Mouse (Mus musculus): ENCODE measurements around the gene Tm9sf2. TPM values are rescaled to one million over a fixed set of nuclear protein-coding genes. Genes with fewer than 3 reads are reported as not detected.
A peak's percentile ranks its signal among the peaks of the same experiment; 100 is the strongest.

Tm9sf2 gene
- polyA plus RNA-seq, 1 experiment = 64.7 TPM

DNA sequence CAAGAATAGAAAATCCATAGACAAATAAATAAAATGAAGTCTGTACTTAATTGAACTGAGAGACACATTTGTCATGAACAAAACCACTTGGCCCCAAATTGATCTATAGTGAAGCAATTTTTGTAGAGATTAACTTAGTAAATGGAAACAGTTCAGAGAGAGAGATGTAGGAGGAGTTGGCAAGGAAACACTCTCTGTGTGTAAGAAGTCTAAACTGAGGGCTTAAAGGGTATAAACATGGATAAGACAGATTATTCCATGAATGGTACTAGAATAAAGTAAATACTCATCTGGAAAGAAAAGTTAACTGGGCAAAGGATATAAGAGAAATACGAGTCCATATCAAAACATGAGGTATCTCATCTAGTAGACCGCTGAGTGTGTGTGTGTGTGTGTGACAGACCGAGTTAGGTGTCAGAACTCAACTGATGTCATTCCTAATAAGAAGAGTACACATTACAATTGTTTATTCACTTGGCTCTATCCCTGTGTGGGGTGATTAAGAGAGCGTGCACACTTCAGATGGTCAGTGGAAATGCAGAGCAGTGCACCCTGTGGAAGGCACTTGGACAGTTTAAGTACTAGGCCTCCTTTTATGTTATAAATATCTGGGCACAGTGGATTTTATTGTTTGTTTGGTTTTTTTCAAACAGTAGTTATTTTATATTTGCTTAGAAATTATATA, 36.9 kb downstream of the Tm9sf2 start:
- TF ChIP-seq CTCF (IDR thresholded peaks at IDR 0.05; ENCODE audit: borderline replicate concordance, extremely low read depth, insufficient read depth, insufficient read length) (no peak), POLR2A (IDR thresholded peaks at IDR 0.05; ENCODE audit: borderline replicate concordance, extremely low read depth, insufficient read depth, insufficient read length, poor library complexity, severe bottlenecking) (no peak)
- no peak for DNase-seq (ENCODE audit: low read depth)

- TF ChIP-seq POLR2A (IDR thresholded peaks at IDR 0.05; ENCODE audit: borderline replicate concordance, extremely low read depth, insufficient read depth, insufficient read length, poor library complexity, severe bottlenecking) (no peak), CTCF (IDR thresholded peaks at IDR 0.05; ENCODE audit: borderline replicate concordance, extremely low read depth, insufficient read depth, insufficient read length) (no peak)
- no peak for DNase-seq (ENCODE audit: low read depth)
These were observed 38.5 kb downstream of the Tm9sf2 start for GRCm38 (mm10) chr14:122145374-122145773.

- DNase-seq (ENCODE audit: low read depth) = peak; percentile 64
- TF ChIP-seq CTCF (IDR thresholded peaks at IDR 0.05; ENCODE audit: borderline replicate concordance, extremely low read depth, insufficient read depth, insufficient read length) (no peak), POLR2A (IDR thresholded peaks at IDR 0.05; ENCODE audit: borderline replicate concordance, extremely low read depth, insufficient read depth, insufficient read length, poor library complexity, severe bottlenecking) (no peak)
These were observed 43.8 kb downstream of the Tm9sf2 start for GRCm38 (mm10) chr14:122150616-122151015.

DNA sequence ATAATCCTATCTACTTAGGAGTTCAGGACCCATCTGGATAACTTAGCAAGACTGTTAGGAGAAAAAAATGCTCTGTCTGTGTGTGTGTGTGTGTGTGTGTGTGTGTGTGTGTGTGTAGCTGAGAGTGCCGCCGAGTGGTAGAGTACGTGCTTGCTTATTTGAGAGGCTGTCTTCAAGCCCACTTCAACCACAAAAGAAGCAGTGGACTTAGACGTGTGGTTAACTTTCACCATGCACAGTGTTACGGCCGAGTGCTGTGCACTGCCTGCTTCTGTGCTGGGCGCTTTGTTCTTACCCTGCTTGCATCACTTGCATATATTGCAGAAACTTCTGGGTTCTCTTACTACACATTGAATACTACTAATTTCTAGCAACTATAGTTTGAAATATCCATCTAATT, 50.9 kb downstream of the Tm9sf2 start:
- no peak for DNase-seq (ENCODE audit: low read depth)
- no peak for TF ChIP-seq CTCF (IDR thresholded peaks at IDR 0.05; ENCODE audit: borderline replicate concordance, extremely low read depth, insufficient read depth, insufficient read length)
- TF ChIP-seq POLR2A (IDR thresholded peaks at IDR 0.05; ENCODE audit: borderline replicate concordance, extremely low read depth, insufficient read depth, insufficient read length, poor library complexity, severe bottlenecking) = no peak

DNA sequence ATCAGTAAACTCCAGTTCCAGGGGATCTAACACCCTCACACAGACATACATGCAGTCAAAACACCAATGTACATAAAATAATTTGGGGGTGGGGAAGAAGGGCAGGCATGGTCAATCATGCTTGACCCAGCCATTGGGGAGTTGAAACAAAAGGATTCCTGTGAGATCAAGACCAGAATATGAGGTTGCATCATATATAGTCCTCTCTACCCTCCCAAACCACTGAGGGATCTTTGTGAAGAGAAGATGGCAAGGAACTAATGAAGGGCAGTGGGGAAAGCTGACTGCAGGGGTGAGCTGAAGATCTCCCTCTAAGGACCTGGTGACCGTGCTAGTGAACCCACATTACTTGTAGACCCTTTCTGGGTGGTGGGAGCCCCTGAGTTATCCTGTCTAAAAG, 54.1 kb downstream of the Tm9sf2 start:
- no peak for TF ChIP-seq CTCF (IDR thresholded peaks at IDR 0.05; ENCODE audit: borderline replicate concordance, extremely low read depth, insufficient read depth, insufficient read length)
- TF ChIP-seq POLR2A (IDR thresholded peaks at IDR 0.05; ENCODE audit: borderline replicate concordance, extremely low read depth, insufficient read depth, insufficient read length, poor library complexity, severe bottlenecking) = no peak
- no peak for DNase-seq (ENCODE audit: low read depth)

DNA sequence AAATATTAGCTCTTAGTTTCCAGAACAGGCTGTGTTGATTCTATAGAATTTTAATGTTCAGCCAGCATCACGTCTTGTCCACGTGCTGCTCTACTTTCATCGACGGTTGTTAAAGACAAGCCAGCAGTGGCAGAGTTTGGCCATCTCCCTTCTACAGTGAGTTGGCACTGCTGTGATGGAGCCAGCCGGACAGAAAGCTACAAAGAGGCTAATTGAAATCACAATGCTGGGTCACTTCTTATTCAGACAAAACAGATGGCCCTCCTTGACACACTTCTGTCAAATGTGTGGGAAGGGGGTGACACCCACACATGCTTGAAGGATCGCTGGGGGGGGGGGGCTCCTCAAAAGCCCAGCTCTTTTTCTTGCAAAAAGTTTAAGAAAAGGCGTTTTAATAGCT, 62.1 kb downstream of the Tm9sf2 start:
- peak; percentile 57 for DNase-seq (ENCODE audit: low read depth)
- TF ChIP-seq CTCF (IDR thresholded peaks at IDR 0.05; ENCODE audit: borderline replicate concordance, extremely low read depth, insufficient read depth, insufficient read length) (no peak), POLR2A (IDR thresholded peaks at IDR 0.05; ENCODE audit: borderline replicate concordance, extremely low read depth, insufficient read depth, insufficient read length, poor library complexity, severe bottlenecking) (no peak)

DNA sequence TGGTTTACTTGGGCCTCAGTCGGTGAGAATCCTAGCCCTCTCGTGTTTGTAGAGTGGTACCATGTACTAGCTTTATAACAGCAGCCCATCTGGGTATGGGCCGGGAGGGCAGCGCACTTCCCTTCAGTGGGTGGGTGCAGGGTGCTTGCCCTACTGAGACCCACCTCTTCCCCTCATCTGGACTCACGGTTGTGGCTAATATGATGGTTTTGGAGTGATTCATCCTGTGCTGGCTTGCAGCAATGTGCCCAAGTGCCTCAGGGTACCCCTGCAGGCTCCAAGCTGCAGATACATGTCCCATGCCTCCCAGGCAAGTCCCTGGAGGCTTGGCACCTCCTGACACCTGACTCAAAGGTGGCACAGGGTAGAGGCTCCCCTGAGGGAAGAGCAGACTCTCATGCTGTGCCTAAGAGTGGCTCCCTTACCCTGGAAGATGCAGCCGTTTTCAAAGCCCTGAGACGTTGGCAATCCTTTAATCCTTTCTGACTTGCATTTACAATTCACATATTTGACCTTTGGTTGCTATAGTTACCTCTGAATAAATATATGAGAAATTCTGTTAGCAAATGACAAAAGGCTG, 63.5 kb downstream of the Tm9sf2 start:
- no peak for TF ChIP-seq POLR2A (IDR thresholded peaks at IDR 0.05; ENCODE audit: borderline replicate concordance, extremely low read depth, insufficient read depth, insufficient read length, poor library complexity, severe bottlenecking)
- no peak for TF ChIP-seq CTCF (IDR thresholded peaks at IDR 0.05; ENCODE audit: borderline replicate concordance, extremely low read depth, insufficient read depth, insufficient read length)

DNA sequence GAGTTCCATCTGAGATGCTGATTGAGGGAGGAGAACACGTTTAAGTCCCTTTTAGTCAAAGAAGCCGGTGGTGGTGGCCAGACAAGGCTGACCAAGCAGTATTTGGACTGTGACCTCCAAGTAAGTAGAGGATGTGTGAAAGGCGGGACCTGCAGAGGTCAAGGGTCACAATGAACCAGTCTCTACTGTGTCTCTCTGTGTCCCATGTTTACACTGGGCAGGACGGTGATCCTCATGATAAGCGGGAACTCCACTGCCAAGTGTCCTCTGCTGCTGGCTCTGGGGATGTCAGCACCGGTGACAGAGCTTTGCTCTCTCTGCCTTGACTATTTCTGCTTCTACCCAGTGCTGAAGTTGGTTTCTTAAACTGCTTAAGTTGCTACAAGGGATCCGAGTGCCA, 64.2 kb downstream of the Tm9sf2 start:
- TF ChIP-seq POLR2A (IDR thresholded peaks at IDR 0.05; ENCODE audit: borderline replicate concordance, extremely low read depth, insufficient read depth, insufficient read length, poor library complexity, severe bottlenecking) = no peak
- DNase-seq (ENCODE audit: low read depth) = no peak

More for the DNA sequence above, 63.5 kb downstream of the Tm9sf2 start:
- no peak for DNase-seq (ENCODE audit: low read depth)

GRCm38 (mm10) chr14:122176263-122176798, 69.5 kb downstream of the Tm9sf2 start:
- TF ChIP-seq POLR2A (IDR thresholded peaks at IDR 0.05; ENCODE audit: borderline replicate concordance, extremely low read depth, insufficient read depth, insufficient read length, poor library complexity, severe bottlenecking) (no peak), CTCF (IDR thresholded peaks at IDR 0.05; ENCODE audit: borderline replicate concordance, extremely low read depth, insufficient read depth, insufficient read length) (no peak)
- peak; percentile 50 for DNase-seq (ENCODE audit: low read depth)

DNA sequence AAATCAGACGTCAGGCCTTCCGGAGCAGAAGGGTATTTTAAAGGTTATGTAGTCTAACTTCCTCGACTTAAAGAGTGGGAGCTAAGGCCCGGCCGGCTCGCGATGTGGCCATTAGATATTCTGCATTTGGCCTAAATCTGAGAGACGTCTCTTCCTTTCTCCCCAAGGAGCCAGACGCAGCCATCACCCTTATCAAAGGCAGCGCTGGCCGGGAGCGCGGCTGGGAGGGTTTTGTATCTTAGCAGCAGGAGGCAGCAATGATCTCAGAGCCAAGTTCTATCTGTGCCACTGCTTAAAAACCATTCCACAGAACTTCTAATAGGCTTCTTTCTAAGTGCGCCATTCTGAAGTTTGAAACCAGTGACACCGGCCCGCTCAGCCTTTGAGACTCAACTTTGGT, 72.4 kb downstream of the Tm9sf2 start:
- no peak for DNase-seq (ENCODE audit: low read depth)
- TF ChIP-seq CTCF (IDR thresholded peaks at IDR 0.05; ENCODE audit: borderline replicate concordance, extremely low read depth, insufficient read depth, insufficient read length) = no peak
- no peak for TF ChIP-seq POLR2A (IDR thresholded peaks at IDR 0.05; ENCODE audit: borderline replicate concordance, extremely low read depth, insufficient read depth, insufficient read length, poor library complexity, severe bottlenecking)

GRCm38 (mm10) chr14:122181078-122181814, 74.4 kb downstream of the Tm9sf2 start, which contains the start of gene Clybl:
TSS of gene Clybl (plus strand) at chr14:122181704.
- TF ChIP-seq CTCF (IDR thresholded peaks at IDR 0.05; ENCODE audit: borderline replicate concordance, extremely low read depth, insufficient read depth, insufficient read length) (no peak), POLR2A (IDR thresholded peaks at IDR 0.05; ENCODE audit: borderline replicate concordance, extremely low read depth, insufficient read depth, insufficient read length, poor library complexity, severe bottlenecking) (peak; percentile 48; the same call in 1 of the 2 replicates)
- DNase-seq (ENCODE audit: low read depth) = peak; percentile 94
